Mouse (Mus musculus) gastrocnemius, adult 18-20 months (tissue): ENCODE data around the gene Tmem170b. TPM values are rescaled to one million over a fixed set of nuclear protein-coding genes. Genes with fewer than 3 reads are reported as not detected.
A peak's percentile ranks its signal among the peaks of the same experiment; 100 is the strongest.

Source experiments
- DNase-seq: peaks from one replicate; pipeline ENCODE4 v3.0.0; 2021; ENCODE audit warnings: low spot score
- long read RNA-seq, 2 experiments: library from polyadenylated mRNA; stranded (forward); transcript quantifications; one replicate each; pipeline ENCODE4 v2.0.0; 2021
- total RNA-seq, 2 experiments: library from RNA; stranded (reverse); gene quantifications; 2 replicates each; pipeline ENCODE4 v1.2.3; 2021

Gene Tmem170b
- total RNA-seq = 10 to 100 TPM; 28.1 to 28.7 TPM
- long read RNA-seq, experiment 1, full-length matches to known transcripts = 14 of 23 reads
- long read RNA-seq, experiment 1, partial matches to known transcripts = 0 of 23 reads
- long read RNA-seq, experiment 1, other reads (novel, unspliced or antisense) = 9 of 23 reads
- long read RNA-seq, experiment 2, full-length matches to known transcripts = 6 of 12 reads
- long read RNA-seq, experiment 2, partial matches to known transcripts = 0 of 12 reads
- long read RNA-seq, experiment 2, other reads (novel, unspliced or antisense) = 6 of 12 reads

- peak; percentile 96 for DNase-seq
Measured at GRCm38 (mm10) chr13:41605099-41606010, at the start of gene Tmem170b. Gene Tmem170b (plus strand): TSS chr13:41605907.

- DNase-seq = no peak
Measured at GRCm38 (mm10) chr13:41561024-41561423, 44.7 kb upstream of the Tmem170b start.

GRCm38 (mm10) chr13:41568421-41568820 lies 37.3 kb upstream of the Tmem170b start:
- DNase-seq = no peak

GRCm38 (mm10) chr13:41568926-41569325 lies 36.8 kb upstream of the Tmem170b start:
- no peak for DNase-seq

GRCm38 (mm10) chr13:41569776-41570175 lies 35.9 kb upstream of the Tmem170b start:
- DNase-seq = no peak

GRCm38 (mm10) chr13:41571368-41572350 lies 34.0 kb upstream of the Tmem170b start:
- peak; percentile 94 for DNase-seq

GRCm38 (mm10) chr13:41572351-41572735 lies 33.4 kb upstream of the Tmem170b start:
- DNase-seq = no peak

- no peak for DNase-seq
Measured at GRCm38 (mm10) chr13:41573126-41573846, 32.4 kb upstream of the Tmem170b start.

GRCm38 (mm10) chr13:41581058-41581457 lies 24.6 kb upstream of the Tmem170b start:
- no peak for DNase-seq

GRCm38 (mm10) chr13:41583666-41584357 lies 21.9 kb upstream of the Tmem170b start:
- DNase-seq = no peak

- no peak for DNase-seq
Measured at GRCm38 (mm10) chr13:41584358-41584680, 21.4 kb upstream of the Tmem170b start.

GRCm38 (mm10) chr13:41584896-41585295 lies 20.8 kb upstream of the Tmem170b start:
- DNase-seq = no peak

- DNase-seq = no peak
Measured at GRCm38 (mm10) chr13:41596678-41597077, 9.0 kb upstream of the Tmem170b start.

- DNase-seq = no peak
Measured at GRCm38 (mm10) chr13:41599977-41600376, 5.7 kb upstream of the Tmem170b start.

- DNase-seq = no peak
Measured at GRCm38 (mm10) chr13:41601056-41601455, 4.7 kb upstream of the Tmem170b start.

GRCm38 (mm10) chr13:41603921-41604466 lies 1.7 kb upstream of the Tmem170b start:
- no peak for DNase-seq

- DNase-seq = peak; percentile 44
Measured at GRCm38 (mm10) chr13:41606081-41607000, 634 bp downstream of the Tmem170b start.

- DNase-seq = no peak
Measured at GRCm38 (mm10) chr13:41607589-41607988, 1.9 kb downstream of the Tmem170b start.

GRCm38 (mm10) chr13:41608559-41608958 lies 2.9 kb downstream of the Tmem170b start:
- DNase-seq = no peak
